Mouse (Mus musculus): ENCODE measurements around the gene Syngr3.

- TF ChIP-seq TAL1 (conservative IDR thresholded peaks at IDR 0.05; ENCODE audit: low read depth, low read length) (no peak), CTCF (IDR thresholded peaks at IDR 0.05; ENCODE audit: low read depth, low read length) (no peak)
Observed at GRCm38 (mm10) chr17:24705821-24706220, 16.1 kb upstream of the Syngr3 start.

Data from G1E (cell line).